Mouse (Mus musculus) heart, embryonic 10.5 days (tissue): ENCODE measurements around the gene Dmrt1. TPM values are rescaled to one million over a fixed set of nuclear protein-coding genes. Genes with fewer than 3 reads are reported as not detected.

Source experiments
- DNase-seq: peaks from one replicate; pipeline ENCODE4 v3.0.0-alpha.2; 2017; ENCODE audit warnings: low spot score
- H3K27ac ChIP-seq: fragments of 300-500 bp; sonication (generic); 2 replicates; pipeline ENCODE4 v1.5.1; 2016; ENCODE audit warnings: mild to moderate bottlenecking
- H3K27me3 ChIP-seq: fragments of 300-500 bp; sonication (generic); 2 replicates; pipeline ENCODE4 v1.6.1; 2016; ENCODE audit warnings: mild to moderate bottlenecking; ENCODE audit not compliant: poor library complexity, insufficient read depth, severe bottlenecking
- H3K36me3 ChIP-seq: fragments of 300-500 bp; sonication (generic); 2 replicates; pipeline ENCODE4 v1.6.1; 2016; ENCODE audit warnings: mild to moderate bottlenecking, moderate library complexity
- H3K4me1 ChIP-seq: fragments of 300-500 bp; sonication (generic); 2 replicates; pipeline ENCODE4 v1.6.1; 2016; ENCODE audit warnings: mild to moderate bottlenecking
- H3K4me3 ChIP-seq: fragments of 300-500 bp; sonication (generic); 2 replicates; pipeline ENCODE4 v1.5.1; 2016; ENCODE audit warnings: mild to moderate bottlenecking, moderate library complexity
- H3K9me3 ChIP-seq: fragments of 300-500 bp; sonication (generic); 2 replicates; pipeline ENCODE4 v1.6.1; 2016; ENCODE audit warnings: mild to moderate bottlenecking, moderate library complexity
- WGBS: fragments of 180-500 bp; shearing (Covaris S2); methylation state at CpG from one replicate; pipeline ENCODE4 v1.1.7; 2016; 5-methylcytosine and 5-hydroxymethylcytosine counted together
- polyA plus RNA-seq: library from polyadenylated mRNA; unstranded; fragments of >200 nt; fragmentation: Nextera tagmentation; extraction: Ambion mirVana; gene quantifications from 2 replicates; pipeline ENCODE4 v1.2.1, GENCODE M21; 2016

The Dmrt1 gene
- polyA plus RNA-seq, 1 experiment from 2014 or later = not detected

- 70% methylated on average over 5 of the region's 5 CpGs for WGBS
- DNase-seq = no peak
- Histone ChIP-seq H3K27me3 (peaks cover 24% of the 10 kb centered on the region), H3K36me3 (no peaks in the 10 kb centered on the region), H3K4me3 (no peak overlapping the region), H3K4me1 (0 out of 2 replicates have a peak, but pooled peaks cover 3% of the 10 kb centered on the region), H3K9me3 (no peaks in the 10 kb centered on the region), H3K27ac (no peak overlapping the region)
Observed at GRCm38 (mm10) chr19:25652560-25652959, 147.1 kb downstream of the Dmrt1 start.

Other genes starting within 250 kb of the Dmrt1 start
- gene Dmrt3, start 104.7 kb downstream of the Dmrt1 start, polyA plus RNA-seq = not detected in 2 replicates
- 0.44 and 1.7 TPM in 2 replicates for gene Dmrt2, start 166.8 kb downstream of the Dmrt1 start, polyA plus RNA-seq